Mouse (Mus musculus): Measurements from ENCODE around the gene Stk11. TPM values are rescaled to one million over a fixed set of nuclear protein-coding genes. Genes with fewer than 3 reads are reported as not detected.

Gene Stk11
- total and polyA plus RNA-seq, 3 experiments, result 47.4 to 94.9 (median 65.9) TPM

DNA sequence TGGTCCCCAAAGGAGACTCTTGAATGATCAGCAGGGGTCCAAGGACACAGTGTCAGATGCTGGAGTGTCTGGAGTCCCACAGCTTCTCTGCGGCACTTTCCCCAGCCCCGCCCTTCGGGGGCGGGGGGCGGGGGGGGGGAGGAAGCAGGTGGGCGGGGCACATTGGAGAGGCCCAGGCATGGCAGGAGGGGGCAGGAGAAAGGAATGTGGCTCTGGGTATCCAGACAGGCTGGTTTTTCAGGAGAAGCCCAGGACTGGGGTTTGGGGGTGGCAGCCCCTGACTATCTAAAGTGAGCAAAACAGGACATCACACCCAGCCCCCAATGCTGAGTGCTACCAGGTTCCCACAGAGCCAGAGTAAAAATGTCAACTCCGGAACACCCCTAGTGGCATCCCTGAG lies 18.3 kb upstream of the Stk11 start:
- no peak for DNase-seq (ENCODE audit: extremely low read depth)
- Histone ChIP-seq H3K27ac (ENCODE audit: insufficient read depth, low read depth) (no peak overlapping the region), H3K4me2 (ENCODE audit: insufficient read depth, low read depth, poor library complexity, severe bottlenecking) (no peak overlapping the region), H3K4me3 (replicated peaks in 1 of 3; ENCODE audit: low read depth in 2 of 3, low read length in 2 of 3, poor library complexity in 1 of 3) (no peak overlapping the region), H3K27me3 (replicated peaks) (no peaks in the 10 kb centered on the region), H3K9ac (ENCODE audit: insufficient read depth, low read depth) (no peak overlapping the region), H3K4me1 (ENCODE audit: control insufficient read depth in 1 of 2, insufficient read depth in 2 of 2) (peaks cover 19 to 56% of the 10 kb centered on the region in 2 experiments), H3K79me2 (replicated peaks; ENCODE audit: control insufficient read depth, extremely low read depth, insufficient read depth, poor library complexity, severe bottlenecking) (peaks cover 42% of the 10 kb centered on the region), H3K9me3 (replicated peaks; ENCODE audit: low read length) (no peaks in the 10 kb centered on the region), H3K36me3 (replicated peaks in 1 of 2; ENCODE audit: control insufficient read depth in 1 of 2, insufficient read depth in 1 of 2, low read length in 1 of 2) (peaks cover 9 to 72% of the 10 kb centered on the region in 2 experiments)
- TF ChIP-seq HCFC1 (IDR thresholded peaks at IDR 0.05; ENCODE audit: low read depth, low read length), result no peak
- no peak for TF ChIP-seq MYC (IDR thresholded peaks at IDR 0.05; ENCODE audit: low read depth, low read length)
- no peak for TF ChIP-seq SIN3A (IDR thresholded peaks at IDR 0.05; ENCODE audit: low read length)
- no peak for TF ChIP-seq TBP (conservative IDR thresholded peaks at IDR 0.05; ENCODE audit: low read depth, low read length)
- no peak for TF ChIP-seq USF2 (conservative IDR thresholded peaks at IDR 0.05; ENCODE audit: low read depth, low read length)
- no peak for TF ChIP-seq POLR2A (IDR thresholded peaks at IDR 0.05; ENCODE audit: low read depth, low read length)
- TF ChIP-seq ZC3H11A (IDR thresholded peaks at IDR 0.05; ENCODE audit: low read depth, low read length), result no peak
- TF ChIP-seq MAZ (IDR thresholded peaks at IDR 0.05; ENCODE audit: low read depth, low read length), result no peak
- no peak for TF ChIP-seq JUND (conservative IDR thresholded peaks at IDR 0.05; ENCODE audit: low read depth, low read length)
- no peak for TF ChIP-seq CHD1 (IDR thresholded peaks at IDR 0.05; ENCODE audit: low read depth, low read length)
- in situ Hi-C loops (cut with MboI; ENCODE audit: low pct_ligation_motif_present, low pct_unique_long_range_greater_than_20kb, low sequenced_read_pairs) (no loop called here), dilution Hi-C loops (cut with MboI; ENCODE audit: extremely low pct_ligation_motif_present, extremely low pct_unique_long_range_greater_than_20kb, low sequenced_read_pairs) (no loop called here)

DNA sequence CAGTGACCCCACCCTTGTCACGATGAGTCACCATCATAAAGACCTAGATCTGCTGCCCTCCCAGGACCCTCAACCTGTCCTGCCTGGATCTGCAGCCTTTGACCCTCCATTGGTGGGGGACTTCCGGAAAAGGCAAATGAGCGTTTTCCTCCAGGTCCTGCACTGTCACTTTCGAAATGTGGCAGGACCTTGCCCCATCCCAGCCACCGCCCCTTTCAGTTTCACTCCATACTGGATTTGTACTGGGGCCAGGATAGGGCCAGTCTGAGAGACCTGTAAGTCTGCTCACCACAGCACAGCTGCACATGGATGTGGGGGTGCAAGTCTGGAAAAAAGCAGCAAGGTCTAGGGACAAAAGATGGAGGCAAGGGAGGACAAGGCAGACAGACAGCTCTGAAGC lies 17.0 kb upstream of the Stk11 start:
- Histone ChIP-seq H3K27ac (ENCODE audit: insufficient read depth, low read depth) (no peak overlapping the region), H3K4me3 (replicated peaks in 1 of 3; ENCODE audit: low read depth in 2 of 3, low read length in 2 of 3, poor library complexity in 1 of 3) (no peak overlapping the region), H3K4me2 (ENCODE audit: insufficient read depth, low read depth, poor library complexity, severe bottlenecking) (no peak overlapping the region), H3K4me1 (ENCODE audit: control insufficient read depth in 1 of 2, insufficient read depth in 2 of 2) (peaks cover 19 to 66% of the 10 kb centered on the region in 2 experiments), H3K36me3 (replicated peaks in 1 of 2; ENCODE audit: control insufficient read depth in 1 of 2, insufficient read depth in 1 of 2, low read length in 1 of 2) (peaks cover 7 to 59% of the 10 kb centered on the region in 2 experiments), H3K27me3 (replicated peaks) (no peaks in the 10 kb centered on the region), H3K79me2 (replicated peaks; ENCODE audit: control insufficient read depth, extremely low read depth, insufficient read depth, poor library complexity, severe bottlenecking) (peaks cover 42% of the 10 kb centered on the region), H3K9me3 (replicated peaks; ENCODE audit: low read length) (no peaks in the 10 kb centered on the region), H3K9ac (ENCODE audit: insufficient read depth, low read depth) (no peak overlapping the region)
- TF ChIP-seq TCF12 (IDR thresholded peaks at IDR 0.05; ENCODE audit: low read depth, low read length) (no peak), JUN (IDR thresholded peaks at IDR 0.05; ENCODE audit: insufficient read depth, low read depth, low read length) (no peak), ELF1 (IDR thresholded peaks at IDR 0.05; ENCODE audit: low read depth, low read length) (no peak), USF1 (IDR thresholded peaks at IDR 0.05; ENCODE audit: low read depth, low read length) (no peak), MAZ (IDR thresholded peaks at IDR 0.05; ENCODE audit: low read depth, low read length) (no peak), CHD1 (IDR thresholded peaks at IDR 0.05; ENCODE audit: low read depth, low read length) (no peak), CHD2 (IDR thresholded peaks at IDR 0.05; ENCODE audit: low read length) (no peak), MYC (IDR thresholded peaks at IDR 0.05; ENCODE audit: low read depth, low read length) (no peak), MEF2A (IDR thresholded peaks at IDR 0.05; ENCODE audit: borderline replicate concordance, low read depth, low read length) (no peak), NELFE (IDR thresholded peaks at IDR 0.05; ENCODE audit: low read depth, low read length) (no peak), POLR2A (IDR thresholded peaks at IDR 0.05; ENCODE audit: low read depth, low read length) (no peak), JUND (conservative IDR thresholded peaks at IDR 0.05; ENCODE audit: low read depth, low read length) (no peak), ZC3H11A (IDR thresholded peaks at IDR 0.05; ENCODE audit: low read depth, low read length) (no peak), E2F4 (IDR thresholded peaks at IDR 0.05; ENCODE audit: insufficient replicate concordance, low read depth, low read length) (no peak)
- in situ Hi-C loops (cut with MboI; ENCODE audit: low pct_ligation_motif_present, low pct_unique_long_range_greater_than_20kb, low sequenced_read_pairs) (no loop called here), dilution Hi-C loops (cut with MboI; ENCODE audit: extremely low pct_ligation_motif_present, extremely low pct_unique_long_range_greater_than_20kb, low sequenced_read_pairs) (no loop called here)
- no peak for DNase-seq (ENCODE audit: extremely low read depth)

Data from CH12.LX (cell line).